Mouse (Mus musculus) cortical plate, adult 2 months (tissue): ENCODE data around the gene Gemin2.

ENCODE experiments used
- CTCF ChIP-seq: fragments of 200-500 bp; IDR thresholded peaks from 2 replicates; pipeline ENCODE4 v1.5.1; 2011; ENCODE audit warnings: mild to moderate bottlenecking, control low read depth, low read length; ENCODE audit not compliant: insufficient read depth; ENCODE audit errors: extremely low read depth
- POLR2A ChIP-seq: fragments of 200-500 bp; IDR thresholded peaks from 2 replicates; pipeline ENCODE4 v1.6.1; 2011; ENCODE audit warnings: mild to moderate bottlenecking, low read length, control low read depth; ENCODE audit not compliant: insufficient read depth; ENCODE audit errors: extremely low read depth

DNA sequence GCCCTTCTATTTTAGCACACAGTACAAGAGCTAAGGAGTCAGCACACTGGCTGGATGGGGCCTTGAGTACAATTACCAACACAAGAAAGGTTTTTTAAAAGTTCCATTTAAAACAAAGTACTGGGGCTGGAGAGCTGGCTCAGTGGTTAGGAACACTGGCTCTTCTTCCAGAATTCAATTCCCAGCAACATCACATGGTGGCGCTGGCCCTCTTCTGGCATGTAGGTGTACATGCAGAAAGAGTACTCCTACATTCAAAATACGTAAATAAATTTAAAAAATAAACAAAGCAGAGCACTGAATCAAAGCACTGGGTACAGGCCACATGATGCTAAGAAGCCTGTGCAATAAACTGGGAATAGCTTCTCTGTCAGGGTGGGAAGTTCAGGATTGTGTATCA lies 36.2 kb upstream of the Gemin2 start:
- TF ChIP-seq CTCF (no peak), POLR2A (no peak)
